Mouse (Mus musculus) limb, embryonic 11.5 days (tissue): ENCODE results near the gene Lsamp. TPM values are rescaled to one million over a fixed set of nuclear protein-coding genes. Genes with fewer than 3 reads are reported as not detected.

Source experiments
- ATAC-seq: fragments of 200-750 bp; cut with Nextera tagmentation; 2 replicates; pipeline ENCODE4 v1.8.0; 2017; ENCODE audit warnings: low read depth; ENCODE audit not compliant: insufficient number of reproducible peaks, low FRiP score, low TSS enrichment
- DNase-seq: peaks from one replicate; pipeline ENCODE4 v3.0.0-alpha.2; 2015; ENCODE audit warnings: low spot score
- H3K27ac ChIP-seq: fragments of 300-500 bp; sonication (generic); replicated peaks from 2 replicates; pipeline ENCODE4 v1.5.1; 2014; ENCODE audit warnings: low read depth, mild to moderate bottlenecking, low read length
- H3K27me3 ChIP-seq: fragments of 300-500 bp; sonication (generic); 2 replicates; pipeline ENCODE4 v1.6.1; 2014; ENCODE audit warnings: mild to moderate bottlenecking, low read length, mixed read lengths; ENCODE audit not compliant: control insufficient read depth, insufficient read depth
- H3K36me3 ChIP-seq: fragments of 300-500 bp; sonication (generic); 2 replicates; pipeline ENCODE4 v1.6.1; 2014; ENCODE audit warnings: mild to moderate bottlenecking, low read length, moderate library complexity, mixed read lengths; ENCODE audit not compliant: control insufficient read depth, insufficient read depth
- H3K4me1 ChIP-seq: fragments of 300-500 bp; sonication (generic); 2 replicates; pipeline ENCODE4 v1.6.1; 2014; ENCODE audit warnings: low read length, mixed read lengths; ENCODE audit not compliant: control insufficient read depth, insufficient read depth
- H3K4me2 ChIP-seq: fragments of 300-500 bp; sonication (generic); 2 replicates; pipeline ENCODE4 v1.6.1; 2014; ENCODE audit warnings: low read depth, mild to moderate bottlenecking, moderate library complexity; ENCODE audit not compliant: severe bottlenecking
- H3K4me3 ChIP-seq: fragments of 300-500 bp; sonication (generic); 2 replicates; pipeline ENCODE4 v1.5.1; 2014; ENCODE audit warnings: low read depth, low read length
- H3K9ac ChIP-seq: fragments of 300-500 bp; sonication (generic); 2 replicates; pipeline ENCODE4 v1.6.1; 2014; ENCODE audit warnings: mild to moderate bottlenecking, low read length
- H3K9me3 ChIP-seq: fragments of 300-500 bp; sonication (generic); 2 replicates; pipeline ENCODE4 v1.6.1; 2016; ENCODE audit warnings: low read length; ENCODE audit not compliant: control insufficient read depth
- WGBS: fragments of 180-500 bp; shearing (Covaris S2); extraction: QIAGEN DNeasy Blood & Tissue Kit; methylation state at CpG from one replicate; pipeline ENCODE4 v1.1.7; 2014; 5-methylcytosine and 5-hydroxymethylcytosine counted together
- polyA plus RNA-seq: library from polyadenylated mRNA; unstranded; fragments of >200 nt; fragmentation: Nextera tagmentation; extraction: Ambion mirVana; gene quantifications from 2 replicates; pipeline ENCODE4 v1.2.1, GENCODE M21; 2014

Lsamp gene
- polyA plus RNA-seq, 1 experiment from 2014 or later: 3.1 TPM

GRCm38 (mm10) chr16:40194401-40194800 lies 210.2 kb downstream of the Lsamp start:
- Histone ChIP-seq H3K36me3 (no peaks in the 10 kb centered on the region), H3K9ac (no peak overlapping the region), H3K4me3 (no peak overlapping the region), H3K27ac (no peak overlapping the region), H3K4me2 (no peak overlapping the region), H3K27me3 (no peaks in the 10 kb centered on the region), H3K9me3 (no peaks in the 10 kb centered on the region), H3K4me1 (no peaks in the 10 kb centered on the region)
- ATAC-seq (no peak), DNase-seq (no peak)
- WGBS: 57% methylated on average over 3 of the region's 3 CpGs

GRCm38 (mm10) chr16:40194839-40195238 lies 210.7 kb downstream of the Lsamp start:
- Histone ChIP-seq H3K9me3 (no peaks in the 10 kb centered on the region), H3K4me3 (no peak overlapping the region), H3K9ac (no peak overlapping the region), H3K4me1 (no peaks in the 10 kb centered on the region), H3K27ac (no peak overlapping the region), H3K4me2 (no peak overlapping the region), H3K27me3 (no peaks in the 10 kb centered on the region), H3K36me3 (no peaks in the 10 kb centered on the region)
- WGBS: 94% methylated on average over 2 of the region's 2 CpGs
- ATAC-seq (no peak), DNase-seq (no peak)

- WGBS: 45% methylated on average over 5 of the region's 5 CpGs
- H3K4me3 ChIP-seq: no peak overlapping the region
- no peak overlapping the region for H3K9ac ChIP-seq
- H3K27me3 ChIP-seq: no peaks in the 10 kb centered on the region
- H3K4me1 ChIP-seq: no peaks in the 10 kb centered on the region
- no peak overlapping the region for H3K27ac ChIP-seq
- no peaks in the 10 kb centered on the region for H3K9me3 ChIP-seq
- DNase-seq (no peak), ATAC-seq (no peak)
- no peaks in the 10 kb centered on the region for H3K36me3 ChIP-seq
- H3K4me2 ChIP-seq: no peak overlapping the region
Measured at GRCm38 (mm10) chr16:40228627-40229026, 244.5 kb downstream of the Lsamp start.

- H3K36me3 ChIP-seq: no peaks in the 10 kb centered on the region
- H3K9me3 ChIP-seq: no peaks in the 10 kb centered on the region
- H3K4me1 ChIP-seq: no peaks in the 10 kb centered on the region
- H3K27ac ChIP-seq: no peak overlapping the region
- H3K4me2 ChIP-seq: no peak overlapping the region
- no peak overlapping the region for H3K9ac ChIP-seq
- DNase-seq: no peak
- no peaks in the 10 kb centered on the region for H3K27me3 ChIP-seq
- H3K4me3 ChIP-seq: no peak overlapping the region
- 78% methylated on average over 2 of the region's 2 CpGs for WGBS
- ATAC-seq: no peak
Measured at GRCm38 (mm10) chr16:40233066-40233465, 248.9 kb downstream of the Lsamp start.

- no peak overlapping the region for H3K9ac ChIP-seq
- no peak overlapping the region for H3K27ac ChIP-seq
- H3K36me3 ChIP-seq: no peaks in the 10 kb centered on the region
- H3K4me1 ChIP-seq: no peaks in the 10 kb centered on the region
- WGBS: 70% methylated on average over 13 of the region's 13 CpGs
- DNase-seq (no peak), ATAC-seq (no peak)
- no peak overlapping the region for H3K4me2 ChIP-seq
- H3K4me3 ChIP-seq: no peak overlapping the region
- no peaks in the 10 kb centered on the region for H3K27me3 ChIP-seq
- H3K9me3 ChIP-seq: no peaks in the 10 kb centered on the region
Measured at GRCm38 (mm10) chr16:40234151-40234895, 250.2 kb downstream of the Lsamp start.

- no peak overlapping the region for H3K4me3 ChIP-seq
- H3K27ac ChIP-seq: no peak overlapping the region
- H3K9me3 ChIP-seq: no peaks in the 10 kb centered on the region
- no peak overlapping the region for H3K9ac ChIP-seq
- 81% methylated on average over 3 of the region's 3 CpGs for WGBS
- ATAC-seq (no peak), DNase-seq (no peak)
- H3K4me1 ChIP-seq: no peaks in the 10 kb centered on the region
- no peaks in the 10 kb centered on the region for H3K27me3 ChIP-seq
- H3K36me3 ChIP-seq: no peaks in the 10 kb centered on the region
- no peak overlapping the region for H3K4me2 ChIP-seq
Measured at GRCm38 (mm10) chr16:40271859-40272258, 287.7 kb downstream of the Lsamp start.

- no peak overlapping the region for H3K4me2 ChIP-seq
- H3K9ac ChIP-seq: no peak overlapping the region
- H3K27me3 ChIP-seq: no peaks in the 10 kb centered on the region
- ATAC-seq (no peak), DNase-seq (no peak)
- no peak overlapping the region for H3K4me3 ChIP-seq
- no peaks in the 10 kb centered on the region for H3K4me1 ChIP-seq
- no peaks in the 10 kb centered on the region for H3K9me3 ChIP-seq
- no peaks in the 10 kb centered on the region for H3K36me3 ChIP-seq
- no peak overlapping the region for H3K27ac ChIP-seq
- 83% methylated on average over 4 of the region's 4 CpGs for WGBS
Measured at GRCm38 (mm10) chr16:40290132-40290531, 306.0 kb downstream of the Lsamp start.

GRCm38 (mm10) chr16:40294296-40294882 lies 310.2 kb downstream of the Lsamp start:
- no peak overlapping the region for H3K27ac ChIP-seq
- H3K27me3 ChIP-seq: no peaks in the 10 kb centered on the region
- ATAC-seq (no peak), DNase-seq (no peak)
- H3K4me1 ChIP-seq: no peaks in the 10 kb centered on the region
- no peak overlapping the region for H3K4me2 ChIP-seq
- 72% methylated on average over 4 of the region's 4 CpGs for WGBS
- H3K36me3 ChIP-seq: no peaks in the 10 kb centered on the region
- H3K9me3 ChIP-seq: no peaks in the 10 kb centered on the region
- H3K4me3 ChIP-seq: no peak overlapping the region
- H3K9ac ChIP-seq: no peak overlapping the region
